Mouse (Mus musculus): Measurements from ENCODE around the gene Nat8f1.
A peak's percentile ranks its signal among the peaks of the same experiment; 100 is the strongest.
"Not testable (repeated sequence)": the region's sequence is repeated elsewhere in the genome, so short reads cannot be mapped to it uniquely, and the experiment has no call there.

The Nat8f1 gene

GRCm38 (mm10) chr6:85906911-85907351, 8.6 kb downstream of the Nat8f1 start:
- DNase-seq (ENCODE audit: low read depth): peak; percentile 45

GRCm38 (mm10) chr6:85904642-85905061, 10.8 kb downstream of the Nat8f1 start, which contains the start of gene Nat8f4:
Gene Nat8f4 (minus strand): TSS chr6:85904884.
- DNase-seq (ENCODE audit: low read depth): not testable (repeated sequence)

DNA sequence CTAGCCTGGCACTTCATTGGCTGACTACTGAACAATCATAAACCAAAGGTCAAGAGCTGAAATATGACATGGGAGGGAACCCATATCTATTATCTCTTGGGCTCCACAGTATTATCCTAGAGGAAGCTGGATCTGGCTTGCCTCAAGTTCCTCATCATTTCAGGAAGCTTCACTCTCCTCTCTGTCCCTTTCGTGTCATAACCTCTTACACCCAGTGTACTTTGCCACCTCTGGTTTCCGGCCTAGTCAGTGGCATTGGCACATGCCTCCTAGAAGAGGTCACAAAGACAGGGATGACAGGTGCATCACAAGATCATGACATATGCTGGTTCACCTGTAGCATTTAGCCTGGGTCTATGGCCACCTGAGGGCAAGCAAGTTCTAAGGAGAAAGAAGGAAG, 13.2 kb downstream of the Nat8f1 start:
- no peak for DNase-seq (ENCODE audit: low read depth)

DNA sequence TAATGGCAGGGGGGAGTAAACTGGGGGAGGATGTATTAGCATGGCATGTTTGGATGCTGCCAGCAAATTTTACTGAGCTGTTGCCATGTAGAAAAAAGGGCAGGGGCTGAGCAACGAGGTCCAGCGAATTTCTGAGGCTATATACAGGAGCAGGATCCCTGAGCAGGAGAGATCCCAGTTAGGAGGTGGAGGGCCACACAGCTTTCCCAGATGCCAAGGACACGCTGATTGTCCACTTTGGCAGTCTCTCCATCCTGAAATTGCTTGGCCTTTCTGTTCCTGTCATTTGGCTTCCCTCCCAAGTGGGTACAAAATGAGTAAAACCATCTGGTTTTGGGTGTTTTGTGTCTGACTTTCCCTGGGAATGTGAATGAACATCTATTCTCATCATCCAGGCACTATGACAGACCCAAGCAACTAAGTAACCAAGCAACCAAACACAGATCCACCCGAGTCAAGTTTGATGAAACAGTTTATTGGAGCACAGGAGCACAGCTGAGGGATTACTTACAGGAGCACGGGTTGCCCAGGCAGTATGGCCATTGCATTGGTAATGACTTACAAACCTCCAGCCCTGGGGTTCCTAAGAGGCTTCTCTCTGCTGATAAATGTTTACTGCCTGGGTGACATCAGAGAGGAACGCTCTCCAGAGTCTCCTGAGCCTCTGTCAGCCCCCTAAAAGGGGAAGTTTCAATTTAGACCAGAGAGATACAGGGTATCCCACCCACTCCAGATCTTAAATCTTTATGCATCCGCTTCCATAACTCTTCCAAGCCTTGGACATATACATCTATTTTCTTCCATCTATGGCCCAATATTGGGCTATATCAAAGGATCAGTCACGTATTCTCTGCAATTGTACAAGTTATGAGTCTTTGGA, 16.7 kb downstream of the Nat8f1 start:
- DNase-seq (ENCODE audit: low read depth): peak; percentile 43

DNA sequence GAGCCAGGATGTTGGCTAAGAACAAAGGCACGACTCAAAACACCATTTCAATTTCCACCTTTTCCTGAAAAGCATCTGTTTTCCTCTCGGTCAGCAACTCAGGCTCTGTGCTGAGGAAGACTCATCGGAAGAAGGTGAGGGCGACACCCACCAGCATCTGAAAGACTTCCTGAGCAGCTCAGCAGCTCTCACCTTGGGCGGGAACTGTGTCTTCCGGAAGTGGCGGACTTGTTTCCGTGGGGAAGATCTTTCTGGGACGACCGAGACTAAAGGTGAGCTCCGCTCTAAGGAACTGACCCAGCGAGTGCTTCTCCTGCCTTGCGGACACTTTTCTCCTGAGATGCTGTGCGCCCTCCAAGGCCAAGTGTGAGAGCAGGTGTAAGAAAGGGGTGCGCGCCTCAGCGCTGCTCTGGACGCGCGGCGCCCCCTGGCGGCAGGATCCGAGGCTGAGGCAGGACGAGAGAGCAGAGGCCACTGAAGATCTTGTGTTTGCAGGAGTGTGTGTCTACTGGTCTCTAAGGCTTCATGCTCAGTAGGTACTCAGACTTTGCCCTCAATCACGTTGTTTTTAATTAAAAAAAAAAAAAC, 20.3 kb downstream of the Nat8f1 start:
- DNase-seq (ENCODE audit: low read depth): not testable (repeated sequence)

- DNase-seq (ENCODE audit: low read depth): no peak
These were observed 26.5 kb downstream of the Nat8f1 start for GRCm38 (mm10) chr6:85888961-85889360.

- no peak for DNase-seq (ENCODE audit: low read depth)
These were observed 31.2 kb downstream of the Nat8f1 start for GRCm38 (mm10) chr6:85884311-85884710.

DNA sequence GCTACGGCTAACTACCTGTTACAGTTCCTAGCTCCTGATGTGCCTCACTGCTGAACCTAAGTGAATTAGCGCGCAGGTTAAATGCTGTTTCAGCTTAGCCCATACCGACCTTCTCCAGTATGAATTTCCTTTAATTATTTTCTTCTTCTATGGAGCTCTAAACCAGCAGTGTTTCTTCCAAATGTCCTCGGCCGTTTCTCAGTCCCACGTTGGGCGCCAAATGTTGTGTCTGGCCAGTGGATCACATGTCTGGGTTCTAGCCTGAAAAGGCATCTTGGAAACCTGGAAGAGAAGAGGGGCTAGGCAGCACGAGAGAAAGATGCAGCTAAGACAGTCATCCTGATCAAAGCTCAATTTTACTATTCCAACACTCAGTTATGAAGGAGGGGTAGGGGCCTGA, 32.2 kb downstream of the Nat8f1 start:
- DNase-seq (ENCODE audit: low read depth): not testable (repeated sequence)

GRCm38 (mm10) chr6:85869006-85869405, 46.5 kb downstream of the Nat8f1 start, which contains the start of gene Nat8f2:
Gene Nat8f2 (minus strand): TSS chr6:85869158.
- DNase-seq (ENCODE audit: low read depth): not testable (repeated sequence)

DNA sequence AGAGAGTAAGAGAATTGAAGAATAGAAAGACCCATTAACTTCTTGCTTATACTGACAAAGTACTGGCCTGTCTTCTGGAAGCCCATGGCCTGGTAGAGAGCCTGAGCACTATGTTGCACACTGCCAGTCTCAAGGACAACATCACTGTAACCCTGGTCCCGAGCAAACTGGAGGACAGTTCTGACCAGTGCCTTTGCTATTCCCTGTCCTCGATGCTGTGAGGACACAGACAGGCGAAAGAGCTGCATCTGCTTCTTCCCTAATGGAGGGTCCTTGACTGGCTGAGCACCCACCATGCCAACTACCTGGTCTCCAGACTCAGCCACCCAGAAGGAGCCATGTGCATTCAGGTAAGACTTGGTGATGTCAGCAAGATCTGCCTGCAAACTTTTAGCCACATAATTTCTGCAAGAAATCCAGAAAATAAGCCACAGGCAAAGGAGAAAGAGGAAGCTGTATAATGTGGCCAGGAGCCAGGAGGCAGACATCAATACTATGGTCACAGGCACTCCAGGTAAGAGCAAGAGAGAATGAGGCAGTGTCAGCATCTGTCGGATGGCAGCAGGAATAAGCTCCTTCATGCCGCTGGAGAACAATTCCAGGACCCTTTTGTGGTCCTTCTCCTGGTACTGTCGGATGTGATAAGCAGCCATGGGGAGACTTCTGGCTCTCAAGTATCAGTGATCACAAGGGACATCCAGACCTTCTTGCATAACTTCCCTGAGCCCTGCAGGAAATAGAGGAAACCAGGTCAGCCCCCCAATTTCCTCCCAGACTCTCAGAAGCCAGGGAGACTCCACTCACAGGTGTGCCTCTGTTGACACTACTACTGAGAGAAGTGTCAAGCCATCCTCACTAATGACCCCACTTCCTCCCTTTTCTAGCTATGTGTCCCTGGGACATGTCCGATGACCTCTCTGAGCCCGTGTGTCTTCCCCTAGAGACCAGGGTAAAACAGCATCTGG, 47.5 kb downstream of the Nat8f1 start:
- DNase-seq (ENCODE audit: low read depth): no peak

DNA sequence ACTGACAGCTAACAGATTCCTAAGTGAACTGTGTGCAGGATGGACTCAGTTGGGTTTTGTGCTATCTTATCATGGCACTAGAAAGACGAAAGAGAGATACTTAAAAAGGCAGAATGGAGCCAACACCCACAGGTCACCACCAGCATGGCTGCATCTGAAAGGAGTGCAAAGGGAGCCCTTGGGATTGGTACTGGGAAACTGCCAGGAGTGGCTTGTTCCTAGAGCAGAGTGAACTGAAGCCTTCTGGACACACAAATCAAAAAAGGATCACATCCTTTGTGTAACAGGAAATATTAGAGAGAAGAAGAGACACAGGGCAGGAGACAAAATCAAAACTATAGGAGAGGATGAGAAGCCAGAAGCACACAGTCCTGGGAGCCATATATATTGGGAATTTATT, 48.5 kb downstream of the Nat8f1 start:
- not testable (repeated sequence) for DNase-seq (ENCODE audit: low read depth)

- not testable (repeated sequence) for DNase-seq (ENCODE audit: low read depth)
These were observed 49.3 kb downstream of the Nat8f1 start for GRCm38 (mm10) chr6:85866166-85866565.

- DNase-seq (ENCODE audit: low read depth): peak; percentile 71
These were observed 50.4 kb downstream of the Nat8f1 start for GRCm38 (mm10) chr6:85864900-85865639.

GRCm38 (mm10) chr6:85863840-85864239, 51.6 kb downstream of the Nat8f1 start:
- DNase-seq (ENCODE audit: low read depth): no peak

DNA sequence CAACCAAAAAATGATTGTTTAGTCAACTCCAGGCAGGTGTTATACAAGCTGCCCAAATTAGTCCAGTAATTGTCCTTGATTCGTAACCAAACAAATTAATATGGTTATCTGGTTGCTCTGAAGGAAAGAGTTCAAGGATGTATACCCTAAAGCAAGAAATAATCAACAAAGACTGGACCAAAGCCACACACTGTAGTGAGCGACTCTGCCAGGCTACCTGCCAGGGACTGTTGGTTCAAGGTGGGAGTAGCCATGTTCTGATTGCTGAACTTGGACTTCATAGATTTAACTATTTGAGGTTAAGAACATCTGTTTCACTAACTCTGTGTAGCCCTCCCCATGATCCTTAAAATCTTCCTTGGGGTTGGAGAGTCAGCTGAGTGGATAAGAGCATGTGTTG, 52.4 kb downstream of the Nat8f1 start:
- no peak for DNase-seq (ENCODE audit: low read depth)

- DNase-seq (ENCODE audit: low read depth): no peak
These were observed 52.9 kb downstream of the Nat8f1 start for GRCm38 (mm10) chr6:85862565-85862964.

DNA sequence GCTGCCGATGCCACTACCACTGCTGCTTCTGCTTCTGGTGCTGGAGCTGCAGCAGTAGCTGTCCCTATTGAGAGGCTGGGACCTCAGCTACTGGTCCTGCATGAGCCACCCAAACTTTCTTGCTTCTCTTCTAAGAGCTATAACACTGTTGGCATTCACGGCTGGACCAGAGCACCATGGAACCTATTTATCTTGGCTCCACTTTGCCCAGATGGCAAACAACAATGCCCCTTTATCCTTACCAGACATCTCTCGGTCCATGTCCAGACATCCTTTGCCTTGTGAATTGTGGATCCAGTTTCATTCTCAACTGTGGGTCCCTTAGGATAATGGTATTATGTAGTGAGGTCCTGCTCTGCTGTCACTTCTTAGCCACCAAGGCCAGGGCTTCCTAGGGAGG, 54.2 kb downstream of the Nat8f1 start:
- no peak for DNase-seq (ENCODE audit: low read depth)
